ENCODE assay signal across 16 mouse cellular contexts in genomic region chr6:71946121-71946520, GRCm38 (mm10). TPM values are rescaled to one million over a fixed set of nuclear protein-coding genes. Genes with fewer than 3 reads are reported as not detected.
DNase-seq lines count a peak whose midpoint lies in the region; ATAC-seq and TF ChIP-seq lines count a peak whose summit lies in the region.
"Had no signal": no experiment of that assay in that cellular context is flagged by ENCODE, and none has a peak within 500 bp of the region (broad histone marks: within the 10 kb centered on the region; RNA-seq: fewer than 3 reads in every experiment).

No protein-coding gene starts in this region.

- 0 out of 2 replicates have a peak, but pooled peaks have one; percentile 13 for TF ChIP-seq CTCF in hindbrain, postnatal 0 days (IDR thresholded peaks at IDR 0.05; ENCODE audit: low read depth)
- TF ChIP-seq CTCF in liver, postnatal 0 days (IDR thresholded peaks at IDR 0.05; ENCODE audit: low read depth): peak; percentile 37; the same call in 1 of the 2 replicates

- H3K4me1 ChIP-seq in hindbrain, postnatal 0 days (ENCODE audit: insufficient read depth, low read length): no peaks in the 10 kb centered on the region
- no peaks in the 10 kb centered on the region for H3K4me1 ChIP-seq in hindbrain, embryonic 13.5 days (replicated peaks)
- H3K4me1 ChIP-seq in liver, postnatal 0 days (ENCODE audit: insufficient read depth): peaks cover 8% of the 10 kb centered on the region
- no peaks in the 10 kb centered on the region for H3K4me1 ChIP-seq in liver, embryonic 11.5 days (replicated peaks; ENCODE audit: control insufficient read depth, insufficient read depth, low read length)
- H3K4me1 ChIP-seq: forebrain, embryonic 15.5 days; hindbrain, embryonic 10.5 days had no signal

- no peak for TF ChIP-seq EP300 in liver, postnatal 0 days (IDR thresholded peaks at IDR 0.05; ENCODE audit: low read depth)

- no peak overlapping the region for H3K4me2 ChIP-seq in hindbrain, postnatal 0 days (ENCODE audit: low read depth, low read length)
- no peak overlapping the region for H3K4me2 ChIP-seq in hindbrain, embryonic 13.5 days
- H3K4me2 ChIP-seq in liver, postnatal 0 days (ENCODE audit: low read depth, low read length): no peak overlapping the region
- H3K4me2 ChIP-seq in liver, embryonic 11.5 days: no peak overlapping the region
- H3K4me2 ChIP-seq: embryonic facial prominence, embryonic 13.5 days; forebrain, embryonic 15.5 days; limb, embryonic 13.5 days had no signal

- ATAC-seq in hindbrain, postnatal 0 days: no peak
- no peak for ATAC-seq in hindbrain, embryonic 13.5 days (ENCODE audit: low FRiP score)
- no peak for ATAC-seq in liver, postnatal 0 days
- no peak for ATAC-seq in liver, embryonic 11.5 days (replicated peaks; ENCODE audit: low FRiP score)
- ATAC-seq: forebrain, embryonic 15.5 days had no signal

- no peaks in the 10 kb centered on the region for H3K9me3 ChIP-seq in hindbrain, postnatal 0 days (ENCODE audit: low read length)
- H3K9me3 ChIP-seq in hindbrain, embryonic 13.5 days: no peaks in the 10 kb centered on the region
- H3K9me3 ChIP-seq in liver, postnatal 0 days (ENCODE audit: low read length): no peaks in the 10 kb centered on the region
- H3K9me3 ChIP-seq in liver, embryonic 11.5 days (ENCODE audit: control insufficient read depth, low read length): no peaks in the 10 kb centered on the region
- H3K9me3 ChIP-seq: embryonic facial prominence, embryonic 13.5 days; forebrain, embryonic 15.5 days; hindbrain, embryonic 10.5 days; limb, embryonic 13.5 days had no signal

- H3K36me3 ChIP-seq in hindbrain, postnatal 0 days (ENCODE audit: insufficient read depth, low read length): peaks cover 18% of the 10 kb centered on the region; the same call in 1 of the 2 replicates
- peaks cover 56% of the 10 kb centered on the region for H3K36me3 ChIP-seq in hindbrain, embryonic 13.5 days
- peaks cover 52% of the 10 kb centered on the region for H3K36me3 ChIP-seq in liver, postnatal 0 days (replicated peaks; ENCODE audit: insufficient read depth, low read length)
- H3K36me3 ChIP-seq in liver, embryonic 11.5 days (ENCODE audit: control insufficient read depth, insufficient read depth, low read length): peaks cover 24% of the 10 kb centered on the region

- H3K4me3 ChIP-seq in hindbrain, postnatal 0 days (ENCODE audit: low read length): no peak overlapping the region
- H3K4me3 ChIP-seq in hindbrain, embryonic 13.5 days: no peak overlapping the region
- H3K4me3 ChIP-seq in liver, postnatal 0 days (ENCODE audit: low read depth, low read length): no peak overlapping the region
- no peak overlapping the region for H3K4me3 ChIP-seq in liver, embryonic 11.5 days (ENCODE audit: low read depth, low read length)
- H3K4me3 ChIP-seq: embryonic facial prominence, embryonic 13.5 days; forebrain, embryonic 15.5 days; hindbrain, embryonic 10.5 days; limb, embryonic 13.5 days had no signal

- H3K9ac ChIP-seq in hindbrain, postnatal 0 days (replicated peaks; ENCODE audit: low read length): no peak overlapping the region
- no peak overlapping the region for H3K9ac ChIP-seq in hindbrain, embryonic 13.5 days
- H3K9ac ChIP-seq in liver, postnatal 0 days (replicated peaks): no peak overlapping the region
- no peak overlapping the region for H3K9ac ChIP-seq in liver, embryonic 11.5 days (ENCODE audit: low read depth, low read length)
- H3K9ac ChIP-seq: embryonic facial prominence, embryonic 13.5 days; forebrain, embryonic 15.5 days; limb, embryonic 13.5 days had no signal

- H3K27me3 ChIP-seq in hindbrain, postnatal 0 days (ENCODE audit: insufficient read depth, low read length): no peaks in the 10 kb centered on the region
- no peaks in the 10 kb centered on the region for H3K27me3 ChIP-seq in hindbrain, embryonic 13.5 days
- no peaks in the 10 kb centered on the region for H3K27me3 ChIP-seq in liver, postnatal 0 days (ENCODE audit: insufficient read depth, low read length)
- no peaks in the 10 kb centered on the region for H3K27me3 ChIP-seq in liver, embryonic 11.5 days (replicated peaks; ENCODE audit: control insufficient read depth, insufficient read depth, low read length)
- H3K27me3 ChIP-seq: embryonic facial prominence, embryonic 13.5 days; forebrain, embryonic 15.5 days; limb, embryonic 13.5 days had no signal

- 95% methylated on average over 8 of the region's 8 CpGs for WGBS in hindbrain, postnatal 0 days
- WGBS in hindbrain, embryonic 13.5 days: 95% methylated on average over 8 of the region's 8 CpGs
- 89% methylated on average over 8 of the region's 8 CpGs for WGBS in liver, postnatal 0 days (ENCODE audit: insufficient replicate concordance)
- WGBS in liver, embryonic 11.5 days: 88% methylated on average over 8 of the region's 8 CpGs

- no peak overlapping the region for H3K27ac ChIP-seq in hindbrain, postnatal 0 days
- H3K27ac ChIP-seq in hindbrain, embryonic 13.5 days: no peak overlapping the region
- H3K27ac ChIP-seq in liver, postnatal 0 days (ENCODE audit: low read depth): no peak overlapping the region
- H3K27ac ChIP-seq in liver, embryonic 11.5 days (ENCODE audit: low read depth, low read length): no peak overlapping the region
- H3K27ac ChIP-seq: embryonic facial prominence, embryonic 13.5 days; forebrain, embryonic 15.5 days; hindbrain, embryonic 10.5 days; limb, embryonic 13.5 days had no signal

- no peak for DNase-seq in hindbrain, postnatal 0 days (ENCODE audit: low spot score)
- no peak for DNase-seq in liver, postnatal 0 days
- no peak for DNase-seq in liver, embryonic 11.5 days (ENCODE audit: low spot score)
- DNase-seq in A20 (ENCODE audit: low read depth, low spot score): peak; percentile 3
- DNase-seq in ES-CJ7 (ENCODE audit: low read depth, low spot score): peak; percentile 51
- no peak for DNase-seq in adipocyte (ENCODE audit: low spot score)
- DNase-seq in spleen, adult 12 weeks (ENCODE audit: low spot score): no peak
- DNase-seq: cerebellum, postnatal 14 days; gastrocnemius, postnatal 36 days; retina, postnatal 1 day; thymus, postnatal 25 days had no signal

RNA-seq across cellular contexts. Expression of gene Polr1a, which starts 37.3 kb away (rescaled TPM):
- total RNA-seq in hindbrain, postnatal 0 days (2014; rRNA removed): 22.3 and 45.4 TPM in 2 replicates
- polyA plus RNA-seq in hindbrain, postnatal 0 days (2015; fragmentation: Nextera tagmentation; extraction: Ambion mirVana): 13.1 and 15.0 TPM in 2 replicates
- polyA plus RNA-seq in hindbrain, embryonic 13.5 days (2015; fragmentation: Nextera tagmentation; extraction: Ambion mirVana): 19.5 and 20.6 TPM in 2 replicates
- 8.0 and 10.0 TPM in 2 replicates for polyA plus RNA-seq in liver, postnatal 0 days (2015; fragmentation: Nextera tagmentation; extraction: Ambion mirVana)
- polyA plus RNA-seq in liver, embryonic 11.5 days (2014; fragmentation: Nextera tagmentation; extraction: Ambion mirVana): 45.7 and 52.4 TPM in 2 replicates

RNA-seq across cellular contexts. Expression of gene Ptcd3, which starts 37.6 kb away (rescaled TPM):
- 34.3 and 38.1 TPM in 2 replicates for total RNA-seq in hindbrain, postnatal 0 days (2014; rRNA removed)
- 58.0 and 61.5 TPM in 2 replicates for polyA plus RNA-seq in hindbrain, postnatal 0 days (2015; fragmentation: Nextera tagmentation; extraction: Ambion mirVana)
- polyA plus RNA-seq in hindbrain, embryonic 13.5 days (2015; fragmentation: Nextera tagmentation; extraction: Ambion mirVana): 86.1 and 86.5 TPM in 2 replicates
- 30.4 and 32.0 TPM in 2 replicates for polyA plus RNA-seq in liver, postnatal 0 days (2015; fragmentation: Nextera tagmentation; extraction: Ambion mirVana)
- 151 and 174 TPM in 2 replicates for polyA plus RNA-seq in liver, embryonic 11.5 days (2014; fragmentation: Nextera tagmentation; extraction: Ambion mirVana)

Comparison
In these comparisons a context has a peak if more than half of its experiments do, and no peak if none do; other contexts are left out.
1. DNase-seq: peak in A20 (single experiment) and ES-CJ7 (single experiment); none in hindbrain, postnatal 0 days (single experiment), liver, postnatal 0 days (single experiment), liver, embryonic 11.5 days (single experiment), adipocyte (single experiment) and spleen, adult 12 weeks (single experiment).